Mouse (Mus musculus): Measurements from ENCODE around the gene Sirpb1b. TPM values are rescaled to one million over a fixed set of nuclear protein-coding genes. Genes with fewer than 3 reads are reported as not detected.
A peak's percentile ranks its signal among the peaks of the same experiment; 100 is the strongest.
"Not testable (repeated sequence)": the region's sequence is repeated elsewhere in the genome, so short reads cannot be mapped to it uniquely, and the experiment has no call there.

Gene Sirpb1b
- not detected in 2 replicates for total RNA-seq (2014; fragmentation: Nextera tagmentation)
- 0.82 TPM in 1 of 2 replicates, not detected in the other for total RNA-seq (2017)

DNA sequence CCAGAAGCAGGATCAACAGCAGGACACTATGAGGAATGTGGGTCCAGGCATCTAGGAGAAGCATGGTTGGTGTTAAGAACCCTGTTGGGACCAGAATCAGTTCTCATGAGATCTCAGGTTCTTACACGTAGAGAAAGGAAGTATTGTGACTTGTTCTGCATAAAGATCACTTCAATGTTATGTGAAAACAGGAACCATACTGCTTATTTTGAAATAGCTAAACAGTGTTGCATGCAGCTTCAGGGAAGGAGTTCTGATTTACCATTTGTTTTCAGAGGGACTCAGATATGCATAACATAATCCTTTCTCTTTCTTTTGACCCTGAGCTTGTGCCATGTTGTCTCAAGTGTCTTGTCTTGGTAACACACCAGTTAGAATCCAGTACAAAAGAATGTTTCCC lies at the start of gene Sirpb1b:
Sirpb1b (minus strand) TSS at position 179 of the 400 bp plus-strand sequence.
- ATAC-seq (replicated peaks; ENCODE audit: poor library complexity, severe bottlenecking) = peak; percentile 88

- ATAC-seq (replicated peaks; ENCODE audit: poor library complexity, severe bottlenecking) = peak; percentile 85
Measured at GRCm38 (mm10) chr3:15590377-15591117, 15.7 kb upstream of the Sirpb1b start.

GRCm38 (mm10) chr3:15586665-15587064 lies 11.8 kb upstream of the Sirpb1b start:
- peak; percentile 82 for ATAC-seq (replicated peaks; ENCODE audit: poor library complexity, severe bottlenecking)

DNA sequence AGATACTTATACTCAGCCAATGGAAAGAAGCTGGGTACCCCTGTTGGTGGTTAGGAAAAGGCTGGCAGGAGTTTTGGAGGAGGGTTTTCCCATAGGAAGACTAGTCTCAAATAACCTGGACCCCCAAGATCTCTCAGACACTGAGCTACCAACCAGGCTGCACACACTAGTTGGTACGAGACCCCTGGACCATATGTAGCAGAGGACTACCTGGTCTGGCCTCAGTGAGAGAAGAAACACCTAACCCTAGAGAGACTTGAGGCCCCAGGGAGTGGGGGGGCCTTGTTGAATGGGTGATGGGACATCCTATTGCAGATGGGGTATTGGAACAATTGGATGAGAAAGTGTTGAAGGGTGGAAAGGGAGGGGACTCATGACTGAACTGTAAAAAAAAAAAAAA lies 8.6 kb upstream of the Sirpb1b start:
- ATAC-seq (replicated peaks; ENCODE audit: poor library complexity, severe bottlenecking) = no peak

DNA sequence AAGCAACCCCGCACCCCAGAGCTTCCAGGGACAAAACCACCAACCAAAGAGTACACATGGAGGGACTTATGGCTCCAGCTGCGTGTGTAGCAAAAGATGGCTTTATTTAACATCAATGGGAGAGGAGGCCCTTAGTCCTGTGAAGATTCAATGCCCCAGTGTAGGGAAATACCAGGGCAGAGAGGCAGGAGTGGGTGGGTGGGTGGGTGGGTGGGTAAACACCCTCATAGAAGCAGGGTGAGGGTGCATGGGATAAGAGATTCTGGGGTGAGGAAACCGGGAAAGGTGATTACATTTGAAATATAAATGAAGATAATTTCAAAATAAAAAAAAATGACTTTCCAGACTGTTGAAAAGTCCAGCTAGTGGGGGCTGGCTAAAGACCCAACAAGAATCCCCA lies 8.1 kb upstream of the Sirpb1b start:
- not testable (repeated sequence) for ATAC-seq (replicated peaks; ENCODE audit: poor library complexity, severe bottlenecking)

DNA sequence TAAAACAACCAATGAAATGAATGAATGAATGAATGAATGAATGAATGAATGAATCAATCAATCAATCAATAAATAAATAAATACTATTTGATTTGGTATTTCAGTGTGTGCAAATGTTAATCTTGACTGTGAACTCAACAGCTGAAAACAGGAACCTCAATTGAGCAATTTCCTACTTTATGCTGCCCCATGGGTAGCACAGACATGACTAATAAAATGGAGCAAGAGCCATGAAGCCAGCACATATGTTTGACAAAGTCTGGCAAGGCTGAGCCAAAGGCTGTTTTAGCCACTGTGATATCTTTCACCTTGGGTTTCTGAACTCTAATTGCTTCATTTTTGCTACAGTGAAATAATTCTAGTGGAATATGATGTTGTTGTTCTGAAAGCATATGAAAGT lies 1.6 kb upstream of the Sirpb1b start:
- peak; percentile 96 for ATAC-seq (replicated peaks; ENCODE audit: poor library complexity, severe bottlenecking)

DNA sequence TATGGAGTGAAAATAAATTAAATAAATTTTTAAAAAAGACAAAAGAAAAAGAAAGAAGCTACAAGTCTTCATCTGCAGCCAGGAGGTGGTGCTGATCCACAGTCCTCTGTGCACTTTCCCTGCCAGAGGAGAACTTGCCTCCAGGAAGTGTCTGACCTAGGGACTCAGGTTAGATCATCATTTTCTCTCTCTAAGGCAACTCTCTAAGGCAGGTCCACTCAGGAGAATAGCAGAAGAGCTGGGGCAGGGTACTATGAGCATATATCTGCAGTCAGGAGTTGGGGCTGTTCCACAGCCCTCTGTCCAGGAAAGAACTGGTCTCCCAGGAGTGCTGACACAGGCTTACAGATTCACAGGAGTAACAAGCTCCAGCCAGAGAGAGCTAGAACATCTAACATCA lies 46.3 kb downstream of the Sirpb1b start:
- ATAC-seq (replicated peaks; ENCODE audit: poor library complexity, severe bottlenecking) = no peak

GRCm38 (mm10) chr3:15513608-15514007 lies 61.3 kb downstream of the Sirpb1b start:
- ATAC-seq (replicated peaks; ENCODE audit: poor library complexity, severe bottlenecking) = peak; percentile 79

- ATAC-seq (replicated peaks; ENCODE audit: poor library complexity, severe bottlenecking) = not testable (repeated sequence)
Measured at GRCm38 (mm10) chr3:15507792-15508321, 67.0 kb downstream of the Sirpb1b start.

GRCm38 (mm10) chr3:15474831-15475230 lies 100.0 kb downstream of the Sirpb1b start:
- ATAC-seq (replicated peaks; ENCODE audit: poor library complexity, severe bottlenecking) = peak; percentile 89

- peak; percentile 76 for ATAC-seq (replicated peaks; ENCODE audit: poor library complexity, severe bottlenecking)
Measured at GRCm38 (mm10) chr3:15470158-15470557, 104.7 kb downstream of the Sirpb1b start.

Other genes with a start within 250 kb of the Sirpb1b start
- gene Gm9733, start 242.8 kb downstream of the Sirpb1b start, total RNA-seq (2014; fragmentation: Nextera tagmentation) = 6.4 and 13.1 TPM in 2 replicates
- gene Gm9733, start 242.8 kb downstream of the Sirpb1b start, total RNA-seq (2017) = 2.9 and 6.4 TPM in 2 replicates
- not detected in 2 replicates for gene Sirpb1a, start 148.5 kb downstream of the Sirpb1b start, total RNA-seq (2014; fragmentation: Nextera tagmentation)
- not detected in 2 replicates for gene Sirpb1a, start 148.5 kb downstream of the Sirpb1b start, total RNA-seq (2017)

Measured in granulocyte monocyte progenitor cell, adult 5-6 weeks (primary cell).